Mouse (Mus musculus) lung, postnatal 14 days (tissue): ENCODE measurements at regions not wholly inside any gene's neighbourhood (a gene's known extent, or its start where the extent isn't known, plus 50 kb on each side); places are given as distances from the start of the nearest gene placed in this dataset.

ENCODE experiments used
- DNase-seq: peaks from one replicate; pipeline ENCODE4 v3.0.0; 2021

GRCm38 (mm10) chr9:94467846-94468245, 70.0 kb downstream of the 1190002N15Rik start:
- no peak for DNase-seq

GRCm38 (mm10) chr9:94456085-94456531, 81.8 kb downstream of the 1190002N15Rik start:
- peak; percentile 50 for DNase-seq

GRCm38 (mm10) chr9:94455466-94455865, 82.4 kb downstream of the 1190002N15Rik start:
- no peak for DNase-seq

GRCm38 (mm10) chr9:94449911-94450310, 88.0 kb downstream of the 1190002N15Rik start:
- peak; percentile 54 for DNase-seq

- no peak for DNase-seq
Measured at GRCm38 (mm10) chr9:94446182-94446763, 91.6 kb downstream of the 1190002N15Rik start.

- DNase-seq = no peak
Measured at GRCm38 (mm10) chr9:94444140-94444789, 93.6 kb downstream of the 1190002N15Rik start.

- DNase-seq = no peak
Measured at GRCm38 (mm10) chr9:94441393-94441792, 96.5 kb downstream of the 1190002N15Rik start.

- DNase-seq = no peak
Measured at GRCm38 (mm10) chr9:94433468-94433867, 104.4 kb downstream of the 1190002N15Rik start.

GRCm38 (mm10) chr9:94432144-94432747, 105.6 kb downstream of the 1190002N15Rik start:
- DNase-seq = no peak

GRCm38 (mm10) chr9:94431540-94431939, 106.3 kb downstream of the 1190002N15Rik start:
- DNase-seq = no peak

- DNase-seq = no peak
Measured at GRCm38 (mm10) chr9:94430996-94431395, 106.9 kb downstream of the 1190002N15Rik start.

GRCm38 (mm10) chr9:94426740-94427139, 111.1 kb downstream of the 1190002N15Rik start:
- no peak for DNase-seq

- no peak for DNase-seq
Measured at GRCm38 (mm10) chr9:94425804-94426203, 112.1 kb downstream of the 1190002N15Rik start.

GRCm38 (mm10) chr9:94424438-94425135, 113.3 kb downstream of the 1190002N15Rik start:
- no peak for DNase-seq

GRCm38 (mm10) chr9:94410546-94410945, 127.3 kb downstream of the 1190002N15Rik start:
- DNase-seq = no peak

- no peak for DNase-seq
Measured at GRCm38 (mm10) chr9:94410042-94410441, 127.8 kb downstream of the 1190002N15Rik start.

- peak; percentile 19 for DNase-seq
Measured at GRCm38 (mm10) chr9:94408635-94409323, 129.1 kb downstream of the 1190002N15Rik start.

GRCm38 (mm10) chr9:94407671-94408070, 130.2 kb downstream of the 1190002N15Rik start:
- DNase-seq = no peak

- no peak for DNase-seq
Measured at GRCm38 (mm10) chr9:94404551-94404950, 133.3 kb downstream of the 1190002N15Rik start.

- no peak for DNase-seq
Measured at GRCm38 (mm10) chr9:94400596-94400995, 137.3 kb downstream of the 1190002N15Rik start.

- no peak for DNase-seq
Measured at GRCm38 (mm10) chr9:94395215-94395614, 142.7 kb downstream of the 1190002N15Rik start.

- DNase-seq = no peak
Measured at GRCm38 (mm10) chr9:94386190-94386589, 151.7 kb downstream of the 1190002N15Rik start.

- DNase-seq = no peak
Measured at GRCm38 (mm10) chr9:94382293-94382692, 155.6 kb downstream of the 1190002N15Rik start.
